Mouse (Mus musculus) forebrain, embryonic 11.5 days (tissue): ENCODE data around the gene Cyp26a1. TPM values are rescaled to one million over a fixed set of nuclear protein-coding genes. Genes with fewer than 3 reads are reported as not detected.

Experiments used
- ATAC-seq: fragments of 200-750 bp; cut with Nextera tagmentation; replicated peaks from 2 replicates; pipeline ENCODE4 v1.8.0; 2017; ENCODE audit warnings: moderate TSS enrichment; ENCODE audit not compliant: low FRiP score
- DNase-seq: peaks from one replicate; pipeline ENCODE4 v3.0.0-alpha.2; 2017; ENCODE audit warnings: low spot score
- H3K27ac ChIP-seq: fragments of 300-500 bp; sonication (generic); 2 replicates; pipeline ENCODE4 v1.5.1; 2014; ENCODE audit warnings: low read depth, low read length
- H3K27me3 ChIP-seq: fragments of 300-500 bp; sonication (generic); 2 replicates; pipeline ENCODE4 v1.6.1; 2014; ENCODE audit warnings: mild to moderate bottlenecking, low read length, mixed read lengths; ENCODE audit not compliant: control insufficient read depth, insufficient read depth
- H3K36me3 ChIP-seq: fragments of 300-500 bp; sonication (generic); 2 replicates; pipeline ENCODE4 v1.6.1; 2014; ENCODE audit warnings: mild to moderate bottlenecking, low read length, moderate library complexity, mixed read lengths; ENCODE audit not compliant: control insufficient read depth, insufficient read depth
- H3K4me1 ChIP-seq: fragments of 300-500 bp; sonication (generic); replicated peaks from 2 replicates; pipeline ENCODE4 v1.6.1; 2014; ENCODE audit warnings: low read length, mixed read lengths; ENCODE audit not compliant: control insufficient read depth, insufficient read depth
- H3K4me2 ChIP-seq: fragments of 300-500 bp; sonication (generic); 2 replicates; pipeline ENCODE4 v1.6.1; 2014; ENCODE audit warnings: low read depth, mild to moderate bottlenecking, low read length, moderate library complexity, mixed read lengths; ENCODE audit not compliant: severe bottlenecking
- H3K4me3 ChIP-seq: fragments of 300-500 bp; sonication (generic); 2 replicates; pipeline ENCODE4 v1.5.1; 2014; ENCODE audit warnings: low read depth, low read length
- H3K9ac ChIP-seq: fragments of 300-500 bp; sonication (generic); 2 replicates; pipeline ENCODE4 v1.6.1; 2014; ENCODE audit warnings: low read length
- H3K9me3 ChIP-seq: fragments of 300-500 bp; sonication (generic); 2 replicates; pipeline ENCODE4 v1.6.1; 2016; ENCODE audit warnings: low read length, mixed read lengths; ENCODE audit not compliant: control insufficient read depth
- WGBS: fragments of 180-500 bp; shearing (Covaris S2); extraction: QIAGEN DNeasy Blood & Tissue Kit; methylation state at CpG from one replicate; pipeline ENCODE4 v1.1.7; 2014; 5-methylcytosine and 5-hydroxymethylcytosine counted together
- polyA plus RNA-seq: library from polyadenylated mRNA; unstranded; fragments of >200 nt; fragmentation: Nextera tagmentation; extraction: Ambion mirVana; gene quantifications from 2 replicates; pipeline ENCODE4 v1.2.1, GENCODE M21; 2014

Cyp26a1 gene
- polyA plus RNA-seq, 1 experiment from 2014 or later, result 1.5 TPM

- no peak overlapping the region for H3K4me3 ChIP-seq
- ATAC-seq (no peak), DNase-seq (no peak)
- H3K27ac ChIP-seq, result no peak overlapping the region
- no peak overlapping the region for H3K9ac ChIP-seq
- WGBS, result 28% methylated on average over 13 of the region's 13 CpGs
- H3K27me3 ChIP-seq, result peaks cover 100% of the 10 kb centered on the region
- no peaks in the 10 kb centered on the region for H3K36me3 ChIP-seq
- H3K4me2 ChIP-seq, result no peak overlapping the region
- no peaks in the 10 kb centered on the region for H3K9me3 ChIP-seq
- peaks cover 16% of the 10 kb centered on the region for H3K4me1 ChIP-seq
These were observed 2.5 kb upstream of the Cyp26a1 start for GRCm38 (mm10) chr19:37695146-37695545.

GRCm38 (mm10) chr19:37695762-37696602 lies 1.6 kb upstream of the Cyp26a1 start:
- DNase-seq (no peak), ATAC-seq (no peak)
- 2% methylated on average over 42 of the region's 42 CpGs for WGBS
- Histone ChIP-seq H3K36me3 (no peaks in the 10 kb centered on the region), H3K4me1 (peaks cover 16% of the 10 kb centered on the region), H3K27me3 (peaks cover 100% of the 10 kb centered on the region), H3K27ac (no peak overlapping the region), H3K9me3 (no peaks in the 10 kb centered on the region), H3K9ac (no peak overlapping the region), H3K4me2 (no peak overlapping the region), H3K4me3 (no peak overlapping the region)

GRCm38 (mm10) chr19:37696603-37697334 lies 829 bp upstream of the Cyp26a1 start:
- Histone ChIP-seq H3K4me2 (0 out of 2 replicates have a peak overlapping the region, but pooled peaks have one; percentile 38), H3K4me3 (no peak overlapping the region), H3K9ac (no peak overlapping the region), H3K36me3 (no peaks in the 10 kb centered on the region), H3K4me1 (peaks cover 16% of the 10 kb centered on the region), H3K27ac (no peak overlapping the region), H3K27me3 (peaks cover 97% of the 10 kb centered on the region), H3K9me3 (no peaks in the 10 kb centered on the region)
- DNase-seq (no peak), ATAC-seq (no peak)
- WGBS, result 4% methylated on average over 22 of the region's 22 CpGs

GRCm38 (mm10) chr19:37697335-37697636 lies 312 bp upstream of the Cyp26a1 start:
- peaks cover 97% of the 10 kb centered on the region for H3K27me3 ChIP-seq
- peaks cover 16% of the 10 kb centered on the region for H3K4me1 ChIP-seq
- H3K9me3 ChIP-seq, result no peaks in the 10 kb centered on the region
- H3K36me3 ChIP-seq, result no peaks in the 10 kb centered on the region
- no peak overlapping the region for H3K27ac ChIP-seq
- no peak for ATAC-seq
- no peak for DNase-seq
- peak overlapping the region; percentile 25 for H3K4me3 ChIP-seq
- H3K9ac ChIP-seq, result no peak overlapping the region
- peak overlapping the region; percentile 38 for H3K4me2 ChIP-seq
- under 1% methylated on average over 18 of the region's 18 CpGs for WGBS

- Histone ChIP-seq H3K9ac (no peak overlapping the region), H3K27me3 (peaks cover 96% of the 10 kb centered on the region), H3K4me1 (peaks cover 12% of the 10 kb centered on the region), H3K36me3 (no peaks in the 10 kb centered on the region), H3K27ac (no peak overlapping the region), H3K9me3 (no peaks in the 10 kb centered on the region), H3K4me2 (peak overlapping the region; percentile 38), H3K4me3 (peak overlapping the region; percentile 25)
- under 1% methylated on average over 63 of the region's 63 CpGs for WGBS
- ATAC-seq (no peak), DNase-seq (no peak)
These were observed 919 bp downstream of the Cyp26a1 start for GRCm38 (mm10) chr19:37698273-37699160.

GRCm38 (mm10) chr19:37699711-37700110 lies 2.1 kb downstream of the Cyp26a1 start:
- DNase-seq, result no peak
- 20% methylated on average over 9 of the region's 9 CpGs for WGBS

GRCm38 (mm10) chr19:37702377-37703076 lies 4.9 kb downstream of the Cyp26a1 start:
- Histone ChIP-seq H3K27me3 (peaks cover 57% of the 10 kb centered on the region), H3K4me3 (no peak overlapping the region), H3K36me3 (no peaks in the 10 kb centered on the region), H3K4me2 (no peak overlapping the region), H3K27ac (no peak overlapping the region), H3K9ac (no peak overlapping the region), H3K4me1 (peaks cover 9% of the 10 kb centered on the region), H3K9me3 (no peaks in the 10 kb centered on the region)
- WGBS, result 81% methylated on average over 21 of the region's 21 CpGs
- ATAC-seq (no peak), DNase-seq (no peak)

More at GRCm38 (mm10) chr19:37699711-37700110, 2.1 kb downstream of the Cyp26a1 start:
- no peak for ATAC-seq
- Histone ChIP-seq H3K27me3 (peaks cover 85% of the 10 kb centered on the region), H3K36me3 (no peaks in the 10 kb centered on the region), H3K4me3 (no peak overlapping the region), H3K27ac (no peak overlapping the region), H3K4me2 (no peak overlapping the region), H3K9ac (no peak overlapping the region), H3K9me3 (no peaks in the 10 kb centered on the region), H3K4me1 (peaks cover 12% of the 10 kb centered on the region)
